Mouse (Mus musculus) kidney, postnatal 0 days (tissue): Measurements from ENCODE around the gene Zfr. TPM values are rescaled to one million over a fixed set of nuclear protein-coding genes. Genes with fewer than 3 reads are reported as not detected.
"Not testable (repeated sequence)": the region's sequence is repeated elsewhere in the genome, so short reads cannot be mapped to it uniquely, and the experiment has no call there.

ENCODE experiments used
- ATAC-seq: fragments of 200-750 bp; cut with Nextera tagmentation; replicated peaks from 2 replicates; pipeline ENCODE4 v1.8.0; 2017; ENCODE audit warnings: low read depth, moderate number of reproducible peaks, moderate TSS enrichment, moderate library complexity; ENCODE audit not compliant: low FRiP score
- DNase-seq: peaks from one replicate; pipeline ENCODE4 v3.0.0-alpha.2; 2016; ENCODE audit warnings: low spot score
- H3K27ac ChIP-seq: fragments of 300-500 bp; sonication (generic); 2 replicates; pipeline ENCODE4 v1.5.1; 2014; ENCODE audit warnings: mild to moderate bottlenecking
- H3K27me3 ChIP-seq: fragments of 300-500 bp; sonication (generic); 2 replicates; pipeline ENCODE4 v1.6.1; 2014; ENCODE audit warnings: low read length, mixed read lengths; ENCODE audit not compliant: insufficient read depth
- H3K36me3 ChIP-seq: fragments of 300-500 bp; sonication (generic); 2 replicates; pipeline ENCODE4 v1.6.1; 2014; ENCODE audit warnings: low read length, mixed read lengths; ENCODE audit not compliant: insufficient read depth
- H3K4me1 ChIP-seq: fragments of 300-500 bp; sonication (generic); replicated peaks from 2 replicates; pipeline ENCODE4 v1.6.1; 2014; ENCODE audit warnings: antibody characterized with exemption, low read length, mixed read lengths; ENCODE audit not compliant: insufficient read depth
- H3K4me2 ChIP-seq: fragments of 300-500 bp; sonication (generic); 2 replicates; pipeline ENCODE4 v1.6.1; 2014; ENCODE audit warnings: mild to moderate bottlenecking, low read length, moderate library complexity, mixed read lengths
- H3K4me3 ChIP-seq: fragments of 300-500 bp; sonication (generic); replicated peaks from 2 replicates; pipeline ENCODE4 v1.5.1; 2014; ENCODE audit warnings: low read depth, low read length
- H3K9ac ChIP-seq: fragments of 300-500 bp; sonication (generic); 2 replicates; pipeline ENCODE4 v1.6.1; 2014; ENCODE audit warnings: low read depth, low read length
- H3K9me3 ChIP-seq: fragments of 300-500 bp; sonication (generic); replicated peaks from 2 replicates; pipeline ENCODE4 v1.6.1; 2016; ENCODE audit warnings: low read length, inconsistent platforms, mixed read lengths
- CTCF ChIP-seq: IDR thresholded peaks from 2 replicates; pipeline ENCODE4 v1.5.1; 2016; ENCODE audit warnings: antibody characterized with exemption, low read depth, mild to moderate bottlenecking, moderate library complexity
- WGBS: fragments of 180-500 bp; shearing (Covaris S2); extraction: QIAGEN DNeasy Blood & Tissue Kit; methylation state at CpG from one replicate; pipeline ENCODE4 v1.1.7; 2014; 5-methylcytosine and 5-hydroxymethylcytosine counted together
- polyA plus RNA-seq: library from polyadenylated mRNA; unstranded; fragments of >200 nt; fragmentation: Nextera tagmentation; extraction: Ambion mirVana; gene quantifications from 2 replicates; pipeline ENCODE4 v1.2.1, GENCODE M21; 2015

Zfr gene
- polyA plus RNA-seq, 1 experiment from 2014 or later = 77.3 TPM

GRCm38 (mm10) chr15:12196410-12197191, 79.0 kb downstream of the Zfr start:
- peak; percentile 86 for TF ChIP-seq CTCF
- H3K27me3 ChIP-seq = no peaks in the 10 kb centered on the region
- no peaks in the 10 kb centered on the region for H3K9me3 ChIP-seq
- 0 out of 2 replicates have a peak overlapping the region, but pooled peaks have one; percentile 24 for H3K4me2 ChIP-seq
- H3K9ac ChIP-seq = no peak overlapping the region
- no peaks in the 10 kb centered on the region for H3K36me3 ChIP-seq
- no peak overlapping the region for H3K4me3 ChIP-seq
- no peak overlapping the region for H3K27ac ChIP-seq
- ATAC-seq = peak; percentile 35
- peaks cover 19% of the 10 kb centered on the region for H3K4me1 ChIP-seq
- WGBS = 27% methylated on average over 22 of the region's 22 CpGs
- DNase-seq = peak; percentile 93

- no peak for ATAC-seq
- Histone ChIP-seq H3K4me2 (no peak overlapping the region), H3K9me3 (no peaks in the 10 kb centered on the region), H3K36me3 (no peaks in the 10 kb centered on the region), H3K27me3 (no peaks in the 10 kb centered on the region), H3K4me1 (peaks cover 19% of the 10 kb centered on the region), H3K27ac (no peak overlapping the region), H3K9ac (no peak overlapping the region), H3K4me3 (no peak overlapping the region)
- TF ChIP-seq CTCF = no peak
- no peak for DNase-seq
- WGBS = 79% methylated on average over 6 of the region's 6 CpGs
These were observed 79.7 kb downstream of the Zfr start for GRCm38 (mm10) chr15:12197361-12197760.

GRCm38 (mm10) chr15:12200021-12200420, 82.4 kb downstream of the Zfr start:
- DNase-seq (no peak), ATAC-seq (0 out of 2 replicates have a peak, but pooled peaks have one; percentile 8)
- H3K4me2 ChIP-seq = no peak overlapping the region
- no peak overlapping the region for H3K9ac ChIP-seq
- H3K27me3 ChIP-seq = no peaks in the 10 kb centered on the region
- no peaks in the 10 kb centered on the region for H3K36me3 ChIP-seq
- 70% methylated on average over 7 of the region's 7 CpGs for WGBS
- no peaks in the 10 kb centered on the region for H3K9me3 ChIP-seq
- H3K4me3 ChIP-seq = no peak overlapping the region
- H3K27ac ChIP-seq = peak overlapping the region; percentile 44; the same call in 1 of the 2 replicates
- H3K4me1 ChIP-seq = peaks cover 13% of the 10 kb centered on the region
- no peak for TF ChIP-seq CTCF

- ATAC-seq = no peak
- H3K27me3 ChIP-seq = no peaks in the 10 kb centered on the region
- H3K4me3 ChIP-seq = no peak overlapping the region
- no peak overlapping the region for H3K4me2 ChIP-seq
- no peak overlapping the region for H3K27ac ChIP-seq
- H3K9ac ChIP-seq = no peak overlapping the region
- no peaks in the 10 kb centered on the region for H3K9me3 ChIP-seq
- H3K36me3 ChIP-seq = no peaks in the 10 kb centered on the region
- DNase-seq = no peak
- H3K4me1 ChIP-seq = peaks cover 12% of the 10 kb centered on the region
- no peak for TF ChIP-seq CTCF
These were observed 84.2 kb downstream of the Zfr start for GRCm38 (mm10) chr15:12201856-12202255.

GRCm38 (mm10) chr15:12202456-12202855, 84.8 kb downstream of the Zfr start:
- DNase-seq (no peak), ATAC-seq (no peak)
- Histone ChIP-seq H3K27me3 (no peaks in the 10 kb centered on the region), H3K27ac (0 out of 2 replicates have a peak overlapping the region, but pooled peaks have one; percentile 13), H3K9ac (no peak overlapping the region), H3K4me2 (no peak overlapping the region), H3K4me3 (no peak overlapping the region), H3K4me1 (peaks cover 16% of the 10 kb centered on the region), H3K9me3 (no peaks in the 10 kb centered on the region), H3K36me3 (no peaks in the 10 kb centered on the region)
- no peak for TF ChIP-seq CTCF
- WGBS = 89% methylated on average over 3 of the region's 3 CpGs

- H3K9ac ChIP-seq, H3K4me2 ChIP-seq, DNase-seq, H3K36me3 ChIP-seq, H3K27me3 ChIP-seq, H3K27ac ChIP-seq, H3K4me3 ChIP-seq, H3K9me3 ChIP-seq, ATAC-seq: not testable (repeated sequence)
- peaks cover 16% of the 10 kb centered on the region for H3K4me1 ChIP-seq
- WGBS = 88% methylated on average over 5 of the region's 5 CpGs
These were observed 85.4 kb downstream of the Zfr start for GRCm38 (mm10) chr15:12203008-12203407.
